Mouse (Mus musculus) cerebellum, adult 2 months (tissue): ENCODE measurements around the gene Klf13.

Experiments
- CTCF ChIP-seq: fragments of 200-500 bp; IDR thresholded peaks from 2 replicates; pipeline ENCODE4 v1.5.1; 2011; ENCODE audit warnings: low read depth, mild to moderate bottlenecking, control low read depth, low read length, moderate library complexity, borderline replicate concordance; ENCODE audit not compliant: insufficient read depth
- POLR2A ChIP-seq: fragments of 200-500 bp; IDR thresholded peaks from 2 replicates; pipeline ENCODE4 v1.6.1; 2011; ENCODE audit warnings: low read length, control low read depth, borderline replicate concordance; ENCODE audit not compliant: insufficient read depth

DNA sequence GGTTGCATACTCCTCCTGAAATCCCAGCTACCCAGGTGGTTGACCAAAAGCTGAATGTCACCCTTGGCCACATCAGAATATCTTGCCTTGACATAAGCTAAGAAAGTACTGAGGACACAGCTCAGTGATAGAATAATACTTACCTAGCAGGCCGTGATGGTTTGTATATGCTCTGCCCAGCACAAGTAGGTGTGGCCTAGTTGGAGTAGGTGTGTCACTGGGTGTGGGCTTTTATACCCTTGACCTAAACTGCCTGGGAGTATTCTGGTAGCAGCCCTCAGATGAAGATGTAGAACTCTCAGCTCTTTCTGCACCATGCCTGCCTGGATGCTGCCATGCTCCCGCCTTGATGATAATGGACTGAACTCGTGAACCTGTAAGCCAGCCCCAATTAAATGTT lies 6.3 kb downstream of the Klf13 start:
- TF ChIP-seq CTCF (no peak), POLR2A (no peak)
